Mouse (Mus musculus): Measurements from ENCODE around the gene Ptch2.

The Ptch2 gene

DNA sequence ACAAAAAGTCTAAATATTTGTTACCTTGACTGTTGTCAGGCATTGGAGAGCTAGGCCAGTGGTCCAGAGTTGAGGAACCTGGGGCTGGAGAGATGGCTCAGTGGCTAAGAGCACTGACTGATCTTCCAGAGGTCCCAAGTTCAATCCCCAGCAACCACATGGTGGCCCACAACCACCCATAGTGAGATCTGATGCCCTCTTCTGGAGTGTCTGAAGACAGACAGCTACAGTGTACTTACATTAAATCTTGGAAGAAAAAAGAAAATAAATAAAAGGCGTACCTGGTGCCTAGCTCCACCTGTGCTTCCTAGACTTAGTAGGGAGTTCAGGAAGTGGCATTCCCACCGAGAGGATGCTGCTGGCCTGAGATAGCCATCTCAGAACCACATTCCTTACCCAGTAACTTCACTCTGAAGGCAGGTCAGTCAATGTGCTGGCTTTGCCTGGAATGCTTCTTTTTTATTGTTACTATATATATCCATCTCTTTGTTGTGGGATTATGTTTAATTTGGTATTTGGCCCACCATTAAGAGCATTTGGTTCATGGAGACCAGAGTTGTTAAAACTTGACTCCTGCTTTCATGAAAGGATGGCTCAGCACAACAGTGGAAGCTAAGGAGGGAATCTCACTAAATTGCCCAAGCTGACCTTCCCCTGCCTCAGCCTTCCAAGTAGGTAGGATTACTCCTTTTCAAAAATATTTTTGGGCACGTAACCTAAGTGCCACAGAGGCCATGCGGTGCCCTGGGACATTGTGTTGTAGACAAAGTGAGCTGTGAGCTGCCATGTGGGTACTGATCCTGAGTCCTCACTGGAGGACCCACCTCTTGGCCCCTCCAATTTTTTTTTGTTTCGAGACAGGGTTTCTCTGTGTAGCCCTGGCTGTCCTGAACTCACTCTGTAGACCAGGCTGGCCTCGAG, 53.7 kb downstream of the Ptch2 start:
- DNase-seq (ENCODE audit: inconsistent age in 2 of 2, low spot score in 1 of 2), result peak in 1 of 2 experiments; percentile 40

DNA sequence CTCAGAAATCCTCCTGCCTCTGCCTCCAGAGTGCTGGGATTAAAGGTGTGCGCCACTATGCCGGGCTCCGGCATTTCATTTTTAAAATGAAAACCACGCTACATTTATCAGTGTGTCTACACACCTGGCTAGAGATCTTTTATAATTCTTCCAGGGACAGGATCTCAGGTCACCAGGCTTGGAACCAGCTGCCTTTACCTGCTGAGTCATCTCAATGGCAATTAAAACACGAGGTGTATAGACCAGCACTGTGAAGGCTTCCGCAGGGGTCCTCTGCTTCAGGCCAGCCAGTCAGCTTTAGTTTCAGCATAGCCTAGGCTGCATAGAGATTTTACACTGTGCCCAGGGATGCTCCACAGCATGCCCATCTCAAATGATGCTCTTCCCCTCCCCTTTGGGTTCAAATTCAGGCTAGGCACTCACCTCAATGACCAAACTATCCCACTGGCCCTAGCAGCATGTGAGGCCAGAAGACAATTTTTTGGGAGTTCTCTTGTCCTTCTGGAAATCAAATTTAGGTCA, 54.4 kb downstream of the Ptch2 start:
- no peak for DNase-seq (ENCODE audit: inconsistent age in 2 of 2, low spot score in 1 of 2)

DNA sequence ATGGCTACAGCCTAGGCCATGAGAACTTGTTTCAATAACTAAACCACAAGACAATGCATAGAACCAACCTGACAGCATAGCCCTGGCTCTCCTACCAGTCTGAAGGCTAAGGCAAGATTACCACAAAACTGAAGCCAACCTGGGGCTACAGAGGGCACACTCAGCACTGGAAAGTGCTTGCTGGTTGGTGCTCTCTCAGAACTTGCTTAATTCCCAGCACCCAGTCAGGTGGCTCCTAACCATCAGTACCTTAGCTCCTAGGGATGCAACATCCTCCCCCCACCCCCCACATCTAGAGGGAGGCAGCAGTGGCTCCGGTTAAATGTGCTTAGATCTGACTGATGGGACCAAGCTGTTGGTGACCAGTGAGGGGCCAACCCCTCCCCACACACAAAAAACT, 55.5 kb downstream of the Ptch2 start:
- peak in 1 of 2 experiments; percentile 26 for DNase-seq (ENCODE audit: inconsistent age in 2 of 2, low spot score in 1 of 2)

DNA sequence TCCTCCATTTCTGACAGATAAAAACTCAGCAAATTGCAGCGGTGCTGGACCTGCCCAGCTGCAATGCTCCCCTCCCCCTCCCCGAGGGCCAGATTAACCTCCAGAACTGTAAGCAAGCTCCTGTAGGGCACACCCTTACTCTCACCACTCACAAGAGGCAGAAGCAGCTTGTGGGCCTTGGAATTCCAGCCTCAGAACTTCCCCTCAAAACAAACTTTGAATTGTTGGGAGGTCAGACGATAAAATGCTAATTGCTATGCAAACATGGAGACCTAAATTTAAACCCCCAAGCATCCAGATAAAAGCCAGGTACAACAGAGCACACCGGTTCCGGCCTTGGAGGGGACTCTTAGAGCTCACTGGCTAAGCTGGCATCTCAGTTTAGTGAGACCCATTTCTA, 56.8 kb downstream of the Ptch2 start:
- no peak for DNase-seq (ENCODE audit: inconsistent age in 2 of 2, low spot score in 1 of 2)

DNA sequence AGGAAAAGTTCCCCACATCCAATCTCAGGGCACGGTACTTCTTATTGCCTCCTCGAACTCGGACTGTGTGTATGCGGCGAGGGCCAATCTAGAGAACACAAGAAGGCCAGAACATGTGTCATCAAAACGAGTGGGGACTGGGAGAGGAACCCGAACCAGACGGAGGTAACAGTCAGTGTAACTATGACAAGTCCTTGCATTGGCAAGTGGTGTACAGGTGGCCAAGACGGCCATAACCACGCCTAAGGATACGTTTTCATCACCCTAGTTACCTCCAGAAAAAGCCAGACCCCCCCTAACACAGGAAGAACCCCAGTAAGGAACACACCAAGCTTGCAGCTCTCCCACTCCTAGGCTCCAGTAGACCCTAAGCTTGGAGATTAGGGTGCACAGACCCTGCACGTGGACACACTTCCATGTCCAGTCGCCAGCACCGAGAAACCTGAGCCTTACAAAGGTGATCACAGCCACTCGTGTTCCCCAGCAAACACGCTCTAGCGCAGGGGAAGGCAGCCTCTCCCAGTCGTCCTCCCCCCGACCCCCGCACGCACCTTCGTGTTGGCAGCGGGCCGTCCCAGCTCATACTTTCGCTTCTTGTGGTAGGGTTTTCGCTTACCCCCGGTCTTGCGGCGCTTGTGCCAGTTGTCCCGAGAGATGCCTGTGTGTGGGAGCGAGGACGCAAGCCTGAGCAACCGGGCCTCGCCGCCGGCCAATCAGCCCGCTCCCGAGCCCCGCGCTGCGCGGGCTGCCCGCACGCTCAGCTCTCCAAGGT, 59.3 kb downstream of the Ptch2 start:
- peak in 1 of 2 experiments; percentile 75 for DNase-seq (ENCODE audit: inconsistent age in 2 of 2, low spot score in 1 of 2)

DNA sequence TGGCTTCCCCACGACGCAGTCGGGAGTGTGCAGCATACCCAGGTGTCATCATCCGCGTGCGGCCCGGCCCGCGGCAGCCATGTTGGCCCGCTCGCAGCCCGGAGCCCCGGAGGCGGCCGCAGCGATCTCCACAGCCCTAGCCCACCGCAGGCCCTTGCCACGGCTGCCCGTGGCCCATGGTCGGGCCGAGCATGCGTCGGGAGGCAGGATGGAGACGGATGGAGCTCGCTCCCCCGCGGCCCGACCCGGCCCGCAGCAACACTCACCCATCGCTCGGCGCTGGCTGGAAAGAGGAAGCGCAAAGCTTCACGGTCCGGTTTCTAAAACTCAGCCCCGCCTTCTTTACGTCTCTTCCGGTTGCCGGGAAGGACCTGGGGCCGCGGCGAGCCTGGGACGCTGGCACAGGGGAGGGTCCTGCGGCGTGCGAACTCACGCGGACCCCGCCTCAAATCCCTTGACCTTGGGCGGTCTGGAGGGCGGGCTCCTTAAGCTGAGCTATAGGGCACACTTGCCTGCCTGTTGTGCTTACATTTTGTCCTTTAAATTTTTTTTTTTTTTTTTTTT, 60.0 kb downstream of the Ptch2 start, which contains the start of gene Rps8:
Gene Rps8, minus strand, starts transcription at position 452 of the 564 bp plus-strand sequence.
- DNase-seq (ENCODE audit: inconsistent age in 2 of 2, low spot score in 1 of 2), result peak; percentile 91 to 96

DNA sequence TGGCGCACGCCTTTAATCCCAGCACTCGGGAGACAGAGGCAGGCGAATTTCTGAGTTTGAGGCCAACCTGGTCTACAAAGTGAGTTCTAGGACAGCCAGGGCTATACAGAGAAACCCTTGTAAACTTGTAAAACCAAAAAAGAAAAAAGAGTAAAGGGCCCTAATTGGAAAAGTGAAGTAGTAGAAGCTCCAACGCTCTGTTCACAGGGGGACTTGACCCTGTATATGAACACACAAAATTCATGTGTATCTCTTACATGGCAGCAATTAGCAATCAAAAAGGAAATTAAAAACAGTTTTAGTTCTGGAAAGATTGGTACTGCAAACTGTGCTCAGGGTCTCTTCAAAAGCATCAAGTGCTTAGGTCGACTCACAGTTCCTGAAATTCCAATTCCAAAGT, 60.5 kb downstream of the Ptch2 start:
- no peak for DNase-seq (ENCODE audit: inconsistent age in 2 of 2, low spot score in 1 of 2)

DNA sequence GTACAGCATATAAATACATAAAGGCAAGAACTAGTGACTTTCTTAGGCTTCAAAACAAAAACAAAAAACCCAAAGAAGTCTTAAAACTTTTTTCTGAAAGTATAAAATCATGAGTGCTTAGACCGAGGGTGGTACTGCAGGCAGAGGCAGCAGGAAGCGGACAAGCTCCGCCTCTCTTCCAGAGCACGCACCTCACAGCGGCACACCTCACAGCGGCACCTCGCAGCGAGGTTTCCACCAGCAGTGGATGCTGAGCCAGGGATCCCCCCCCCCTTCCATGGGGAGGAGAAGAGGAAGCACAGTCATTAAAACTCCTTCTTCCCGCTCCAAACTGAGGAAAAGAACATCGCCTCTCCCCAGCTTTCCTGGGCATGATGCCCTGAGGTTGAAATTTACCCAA, 63.8 kb downstream of the Ptch2 start:
- no peak for DNase-seq (ENCODE audit: inconsistent age in 2 of 2, low spot score in 1 of 2)

DNA sequence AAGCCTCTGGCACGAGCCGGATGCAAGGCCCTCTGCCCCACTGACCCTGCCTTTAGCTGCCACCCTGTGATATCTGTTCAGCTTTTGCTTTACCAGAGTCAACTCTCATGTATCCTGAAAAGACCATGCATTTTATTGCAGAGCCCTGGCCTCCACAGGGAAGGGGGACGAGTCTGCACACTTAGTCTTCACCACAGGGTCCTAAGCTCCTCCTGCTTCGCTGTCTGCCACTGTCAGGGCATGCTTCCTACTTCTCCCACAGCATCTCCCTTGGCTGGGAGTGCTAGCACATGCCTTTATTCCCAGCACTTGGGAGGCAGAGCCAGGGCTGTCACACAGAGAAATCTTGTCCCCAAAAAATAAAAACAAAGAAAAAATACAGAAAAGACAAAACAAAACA, 65.3 kb downstream of the Ptch2 start:
- no peak for DNase-seq (ENCODE audit: inconsistent age in 2 of 2, low spot score in 1 of 2)
